Mouse (Mus musculus): ENCODE measurements around the gene Tgfbr3l.

DNA sequence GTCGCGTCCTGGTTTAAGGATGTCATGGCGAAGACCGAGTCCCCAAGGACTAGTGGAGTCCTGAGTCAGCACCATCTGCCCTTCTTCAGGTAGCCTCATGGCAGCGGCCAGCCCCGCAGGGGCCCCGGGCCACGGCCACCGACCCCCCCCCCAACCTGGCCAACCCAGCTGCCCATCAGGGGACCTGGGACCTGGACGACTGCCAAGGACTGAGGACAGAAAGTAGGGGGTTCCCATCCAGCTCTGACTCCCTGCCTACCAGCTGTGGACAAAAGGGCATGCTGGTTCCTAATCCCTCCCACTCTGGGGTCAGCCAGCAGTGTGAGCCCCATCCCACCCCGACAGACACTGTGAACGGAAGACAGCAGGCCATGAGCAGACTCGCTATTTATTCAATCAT, 2.3 kb upstream of the Tgfbr3l start:
- TF ChIP-seq CTCF (IDR thresholded peaks at IDR 0.05; ENCODE audit: extremely low read depth, insufficient read depth, insufficient read length, insufficient replicate concordance): no peak
- no peak for TF ChIP-seq POLR2A (IDR thresholded peaks at IDR 0.05; ENCODE audit: low read depth, low read length)

Data from spleen, adult 2 months (tissue).